Mouse (Mus musculus) frontal cortex, adult (tissue): ENCODE measurements around the gene Cacna1h.

ENCODE experiments used
- ATAC-seq: cut with Nextera tagmentation; 2 replicates; pipeline ENCODE4 v1.9.2; 2017; ENCODE audit warnings: mild to moderate bottlenecking, moderate library complexity, mixed read lengths; ENCODE audit not compliant: low TSS enrichment

The Cacna1h gene

DNA sequence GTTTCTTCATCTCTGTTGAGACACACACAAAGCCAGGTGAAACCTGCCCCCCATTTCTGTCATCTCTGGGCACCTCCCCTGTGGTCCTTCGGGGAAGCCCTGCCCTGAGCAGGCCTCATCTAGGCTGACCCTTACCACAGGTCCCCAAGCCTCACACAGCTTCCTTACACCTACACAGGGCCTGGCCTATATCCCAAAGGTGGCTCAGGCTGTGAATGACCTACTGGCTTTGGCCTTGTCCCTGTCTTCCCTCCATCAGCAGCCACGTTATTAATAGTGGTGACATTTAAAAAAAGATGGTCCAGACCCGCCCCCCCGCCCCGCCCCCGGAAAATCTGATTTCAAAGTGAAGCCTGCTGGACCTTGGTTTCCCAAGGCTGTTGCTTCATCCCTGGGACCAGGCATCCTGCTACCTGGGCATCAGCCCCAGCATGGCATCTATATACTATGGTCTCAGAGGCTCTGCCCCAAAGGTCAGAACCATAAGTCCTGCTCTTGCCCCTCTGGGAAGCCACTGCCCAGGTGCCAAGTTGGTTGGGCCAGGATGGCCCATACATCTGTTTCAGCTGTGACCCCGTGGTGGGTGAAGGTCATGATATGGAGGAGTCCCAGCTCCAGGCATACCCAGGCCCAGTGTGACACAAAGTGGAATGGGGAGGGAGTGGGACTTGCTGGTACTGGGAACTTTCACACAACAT lies 25.1 kb downstream of the Cacna1h start:
- ATAC-seq, result no peak

DNA sequence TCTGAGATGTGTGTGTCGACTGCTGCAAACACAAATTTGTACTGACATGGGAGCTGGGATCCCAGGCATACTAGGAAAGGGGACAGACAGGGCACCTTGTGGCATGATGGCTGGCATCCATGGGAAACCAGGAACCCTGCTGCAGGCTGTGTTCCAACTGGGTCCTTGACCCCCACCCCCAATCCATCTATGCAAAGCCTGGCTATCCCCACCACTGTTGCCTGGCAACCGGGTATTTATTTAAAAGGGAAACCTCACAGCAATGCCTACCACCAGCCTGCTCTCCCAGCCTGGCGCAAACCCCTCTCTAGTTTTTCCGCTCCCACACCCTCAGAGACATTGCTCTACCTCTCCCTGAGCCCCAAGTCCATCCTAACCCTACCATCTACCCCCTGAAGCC lies 26.2 kb downstream of the Cacna1h start:
- ATAC-seq, result no peak

DNA sequence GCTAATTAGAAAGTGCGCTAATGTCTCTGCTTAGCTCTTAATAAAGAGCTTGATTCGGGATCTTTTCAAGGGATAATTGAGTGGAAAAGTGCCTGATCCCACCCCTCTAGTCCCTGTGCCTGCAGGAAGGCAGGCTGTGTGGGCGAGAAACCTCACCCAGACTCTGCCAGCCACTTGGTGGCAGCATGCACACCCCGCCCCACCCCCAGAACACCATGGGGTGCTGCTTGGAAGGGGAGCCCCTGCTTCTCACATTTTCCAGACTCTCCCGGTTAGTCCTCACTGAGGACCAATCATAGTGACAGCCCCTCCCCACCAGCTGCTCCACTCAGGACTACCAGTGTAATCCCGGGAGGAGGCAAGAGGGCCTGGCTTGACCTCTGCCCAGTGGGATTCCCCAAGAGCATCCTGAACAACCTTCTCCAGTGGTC lies 27.6 kb downstream of the Cacna1h start:
- peak; percentile 48; the same call in 1 of the 2 replicates for ATAC-seq

DNA sequence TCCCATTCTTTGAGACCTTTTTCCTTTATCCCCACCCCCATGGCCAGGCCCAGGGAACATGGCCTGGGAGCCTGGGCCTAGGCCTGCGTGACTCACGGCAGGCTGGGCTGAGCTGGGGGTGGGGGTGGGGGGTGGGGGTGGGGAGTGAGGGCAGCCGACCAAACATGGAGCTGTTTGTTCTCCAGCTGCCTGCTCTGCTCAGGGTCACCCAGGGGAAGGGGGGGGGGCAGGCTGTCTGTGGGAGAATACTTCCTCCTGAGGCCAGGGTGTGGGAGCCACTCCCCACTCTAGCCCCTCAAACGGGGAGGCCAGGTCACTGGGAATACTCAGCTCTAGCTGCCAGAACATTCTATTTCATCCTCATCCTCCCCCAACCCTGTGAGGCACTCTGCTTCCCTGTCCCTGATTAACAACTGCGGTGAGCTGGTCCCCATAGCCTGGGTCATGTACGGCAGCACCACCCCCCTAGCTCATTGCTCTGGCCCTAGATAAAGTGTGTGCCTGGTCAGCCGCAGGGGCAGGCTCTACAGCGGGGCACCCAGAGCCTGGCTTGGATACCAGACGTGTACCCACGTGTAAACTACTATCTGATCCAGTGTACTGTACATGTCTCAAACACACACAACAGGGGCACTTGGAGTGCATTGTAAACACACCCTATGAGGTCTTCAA lies 28.2 kb downstream of the Cacna1h start:
- no peak for ATAC-seq

DNA sequence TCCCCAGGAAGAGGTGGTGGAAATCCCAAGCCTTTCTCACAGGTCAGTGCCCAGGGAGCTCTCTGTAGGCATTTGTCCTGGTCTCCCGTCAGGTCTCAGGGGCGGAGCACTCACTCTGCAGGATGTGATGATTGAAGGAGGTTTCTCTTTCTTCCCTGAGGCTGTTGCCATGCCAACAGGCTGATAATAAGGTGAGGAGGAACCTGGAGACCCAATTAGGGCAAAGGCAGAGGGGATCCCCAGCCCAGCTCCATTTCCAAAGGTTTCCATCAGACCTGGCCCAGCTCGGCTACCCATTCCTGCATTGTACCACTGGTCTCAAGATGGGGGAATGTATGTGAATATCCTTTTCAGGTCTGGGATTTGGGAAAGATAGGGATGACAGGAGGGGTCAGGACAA lies 29.4 kb downstream of the Cacna1h start:
- no peak for ATAC-seq

DNA sequence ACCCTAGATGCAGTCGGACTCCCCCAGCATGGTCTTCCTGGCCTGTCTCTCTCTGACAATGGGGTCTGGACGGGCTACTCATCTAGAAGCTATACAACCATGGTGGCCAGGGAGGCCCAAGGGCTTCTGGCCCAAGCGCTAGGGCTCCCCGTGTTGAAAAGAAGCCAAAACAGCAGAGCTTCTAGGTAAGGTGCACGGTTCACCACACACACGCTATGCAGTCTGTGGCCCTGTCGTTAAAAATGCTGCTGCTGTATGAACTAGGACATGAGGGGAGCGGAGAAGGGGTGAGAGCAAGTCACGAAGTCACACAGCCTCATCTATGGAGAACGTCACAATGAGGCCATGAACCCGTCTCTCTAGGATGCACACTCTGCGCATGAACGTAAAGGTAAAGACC lies 31.4 kb downstream of the Cacna1h start:
- ATAC-seq, result no peak

DNA sequence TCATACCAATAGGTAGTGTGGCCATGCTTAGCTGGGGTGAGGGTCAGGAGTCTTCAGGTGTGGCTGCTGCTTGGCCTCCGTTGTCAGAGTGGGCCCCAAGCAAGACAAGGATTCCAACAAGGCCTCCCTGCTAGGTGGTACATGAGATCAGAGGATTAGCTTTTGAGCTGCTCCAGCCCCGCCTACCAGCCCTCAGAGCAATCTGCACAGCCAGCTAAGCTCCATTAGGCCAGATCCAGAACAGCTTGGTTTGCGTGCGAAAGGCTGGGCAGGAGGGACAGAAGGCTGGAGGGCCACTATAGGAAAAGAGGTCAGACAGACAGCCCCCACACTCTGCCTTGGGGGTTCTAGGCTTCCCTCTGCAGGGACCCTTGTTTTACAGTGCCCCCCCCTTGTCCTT lies 32.1 kb downstream of the Cacna1h start:
- no peak for ATAC-seq

DNA sequence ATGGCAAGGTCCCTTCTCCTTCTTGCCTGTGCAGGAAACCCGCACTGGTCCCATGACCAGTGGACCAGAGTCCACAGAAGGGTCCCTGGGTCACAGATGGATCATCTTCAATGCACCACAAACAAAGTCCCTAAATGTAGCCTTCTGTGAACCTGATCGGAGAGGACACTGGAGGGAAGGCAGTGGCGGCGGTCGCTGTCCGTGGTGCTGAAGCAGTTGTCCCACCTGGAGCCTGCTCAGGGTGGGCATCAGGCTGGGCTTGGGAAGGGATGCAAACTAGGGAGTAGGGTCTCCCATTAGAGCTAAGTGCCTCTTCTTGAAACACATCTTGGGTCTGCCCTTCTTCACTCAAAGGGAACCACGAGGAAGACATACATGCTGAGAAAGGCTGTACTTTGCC lies 33.1 kb downstream of the Cacna1h start:
- ATAC-seq, result no peak

DNA sequence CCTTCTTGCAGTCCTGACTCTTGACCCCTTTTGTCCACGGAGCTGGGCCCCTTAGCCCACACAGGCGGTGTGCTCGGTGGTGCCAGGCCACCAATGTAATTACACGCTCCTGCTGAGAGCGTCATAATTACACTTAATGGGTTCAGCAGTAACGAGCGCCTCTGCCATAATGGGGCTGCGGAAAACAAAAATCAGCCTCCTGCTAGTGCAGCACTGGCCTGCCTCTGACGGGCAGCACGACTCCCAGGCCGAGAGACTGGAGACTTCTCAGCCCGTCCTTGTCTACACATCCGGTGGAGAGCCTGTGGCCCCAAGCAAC lies 35.1 kb downstream of the Cacna1h start:
- ATAC-seq, result no peak

DNA sequence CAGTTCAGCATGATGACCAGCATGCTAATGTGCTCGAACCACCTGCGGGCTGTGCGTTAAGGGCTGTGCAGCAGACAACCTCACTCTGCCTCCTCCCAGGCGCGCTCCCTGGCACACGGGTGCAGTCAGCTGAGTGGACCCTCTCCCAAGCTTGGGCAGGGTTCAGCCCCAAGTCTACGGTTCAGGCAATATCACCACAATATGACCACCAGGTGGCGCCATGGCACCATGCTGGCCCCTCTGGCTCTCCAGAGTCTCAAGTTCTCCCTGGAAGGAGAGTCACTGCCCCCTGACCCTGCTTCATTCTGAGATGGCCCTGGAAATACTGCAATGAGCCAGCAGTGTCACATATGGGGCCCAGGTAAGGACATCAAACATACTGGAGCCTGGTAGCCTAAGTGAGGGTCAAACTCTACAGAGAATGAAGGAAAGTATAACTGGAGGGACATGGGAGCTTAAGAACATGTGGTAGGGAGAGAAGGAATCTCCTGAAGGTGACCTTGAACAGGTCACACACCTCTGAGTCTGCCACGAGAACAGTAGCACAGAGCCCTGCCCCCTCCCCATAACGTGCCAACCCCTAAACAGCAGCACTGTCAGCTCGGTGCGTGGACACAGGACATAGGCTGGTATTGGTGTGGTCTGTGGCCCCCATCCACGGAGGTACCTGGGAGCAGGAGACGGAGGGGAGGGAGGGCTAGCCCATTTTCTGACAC lies 35.6 kb downstream of the Cacna1h start:
- peak; percentile 64; the same call in 1 of the 2 replicates for ATAC-seq

DNA sequence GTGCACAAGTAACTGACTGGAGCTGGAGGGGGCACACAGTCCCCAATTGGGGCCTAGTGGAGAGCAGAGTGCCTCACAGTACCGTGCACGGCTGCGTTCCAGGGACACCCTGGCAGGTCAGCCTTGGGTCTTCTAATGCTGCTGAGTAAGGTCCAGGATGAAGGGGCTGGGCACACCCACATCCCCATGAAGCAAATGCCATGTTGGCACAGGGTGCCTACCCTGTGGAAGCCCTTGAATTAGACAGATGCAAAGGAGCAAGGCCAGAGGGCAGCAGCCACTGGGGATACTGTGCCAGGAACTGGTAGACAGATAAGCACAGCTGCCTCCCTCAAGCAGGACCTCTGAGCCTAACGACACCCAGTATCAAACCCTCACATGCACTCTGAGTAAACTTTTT lies 39.1 kb downstream of the Cacna1h start:
- no peak for ATAC-seq

DNA sequence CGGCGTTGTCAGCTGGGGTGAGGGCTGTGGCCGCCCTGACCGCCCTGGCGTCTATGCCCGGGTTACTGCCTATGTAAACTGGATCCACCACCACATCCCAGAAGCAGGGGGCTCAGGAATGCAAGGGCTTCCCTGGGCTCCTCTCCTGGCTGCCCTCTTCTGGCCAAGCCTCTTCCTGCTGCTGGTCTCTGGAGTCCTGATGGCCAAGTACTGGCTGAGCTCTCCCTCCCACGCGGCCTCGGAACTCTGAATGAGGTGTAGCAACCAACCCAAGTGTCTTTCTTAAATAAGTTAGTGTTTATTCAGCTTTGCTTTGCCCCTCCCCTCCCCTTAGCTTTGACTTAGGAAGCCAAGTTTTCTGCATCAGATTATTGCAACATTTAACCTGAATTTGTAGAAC lies 59.6 kb downstream of the Cacna1h start:
- ATAC-seq, result no peak

DNA sequence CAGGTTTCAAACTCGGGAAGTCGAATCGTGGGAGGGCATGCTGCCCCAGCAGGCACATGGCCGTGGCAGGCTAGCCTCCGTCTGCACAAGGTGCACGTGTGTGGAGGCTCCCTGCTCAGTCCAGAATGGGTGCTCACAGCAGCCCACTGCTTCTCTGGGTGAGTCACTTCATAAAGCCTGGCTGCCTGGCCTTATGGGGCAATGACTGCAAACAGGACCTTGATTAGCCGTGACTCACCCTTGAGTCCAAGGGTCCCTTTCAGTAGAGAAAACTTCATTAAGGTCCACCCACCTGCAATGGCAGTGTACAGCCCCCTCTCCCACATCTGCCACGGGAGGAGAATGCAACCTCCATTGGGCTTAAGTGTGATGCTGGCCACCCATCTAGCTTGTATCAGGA lies 61.1 kb downstream of the Cacna1h start:
- ATAC-seq, result no peak

DNA sequence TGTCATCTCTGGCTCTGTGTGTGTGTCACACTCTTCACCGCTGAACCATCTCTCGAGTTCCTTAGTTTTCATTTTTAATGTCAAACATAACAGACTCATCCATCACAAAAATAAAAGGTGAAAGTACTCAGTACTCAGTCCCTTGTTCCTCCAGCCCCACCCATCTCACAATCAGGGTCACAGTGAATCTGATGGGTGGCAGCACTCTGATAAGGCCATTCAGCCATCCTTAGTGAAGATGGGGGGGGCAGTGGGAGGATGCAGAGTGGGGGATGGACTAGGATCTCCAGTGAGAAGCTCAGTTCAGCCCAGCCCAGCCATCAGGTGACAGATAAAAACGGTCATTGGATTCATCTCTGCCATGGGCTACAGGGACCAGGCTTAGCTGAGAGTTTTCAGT lies 64.6 kb downstream of the Cacna1h start, which contains the start of gene Tpsg1:
Gene Tpsg1 (plus strand): TSS at position 301 of the 400 bp plus-strand sequence.
- no peak for ATAC-seq

DNA sequence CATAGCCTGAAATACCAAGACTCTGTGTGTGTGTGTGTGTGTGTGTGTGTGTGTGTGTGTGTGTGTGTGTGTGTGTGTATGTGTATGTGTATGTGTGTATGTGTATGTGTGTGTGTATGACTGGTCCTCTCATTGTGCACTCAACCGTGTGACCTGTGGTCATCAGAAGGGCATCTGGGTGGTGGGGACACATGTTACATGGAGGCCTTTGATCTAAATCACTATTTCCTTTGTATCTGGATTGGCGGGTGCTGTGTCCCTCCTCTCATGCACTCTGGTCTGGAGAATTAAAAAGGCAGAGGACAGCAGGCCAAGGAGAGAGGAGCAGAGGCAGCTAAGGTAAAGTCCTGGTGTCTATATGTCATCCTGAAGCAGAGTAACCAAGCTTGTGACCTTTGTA lies 67.6 kb downstream of the Cacna1h start, which contains the start of gene Tpsb2:
Gene Tpsb2 (plus strand): TSS at position 301 of the 400 bp plus-strand sequence.
- ATAC-seq, result no peak

DNA sequence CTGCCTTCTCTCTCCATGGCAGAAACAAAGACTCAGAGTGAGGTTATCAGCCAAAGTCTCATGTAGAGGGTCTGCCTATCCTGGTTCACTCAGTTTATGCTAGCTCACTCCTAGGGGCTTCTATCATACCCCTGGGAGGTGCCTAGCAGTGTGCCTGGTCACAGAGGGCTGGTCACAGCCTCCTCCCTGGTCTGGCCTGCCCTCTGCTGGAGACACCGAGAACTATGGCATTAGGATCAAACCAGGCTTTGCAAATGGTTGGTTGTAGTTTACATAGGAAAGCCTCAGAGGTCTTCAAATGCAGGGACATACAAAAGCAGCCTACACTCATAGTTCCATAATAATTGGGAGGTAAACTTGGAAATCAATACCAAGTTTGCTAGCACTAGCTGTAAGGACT lies 69.9 kb downstream of the Cacna1h start:
- peak; percentile 55; the same call in 1 of the 2 replicates for ATAC-seq

DNA sequence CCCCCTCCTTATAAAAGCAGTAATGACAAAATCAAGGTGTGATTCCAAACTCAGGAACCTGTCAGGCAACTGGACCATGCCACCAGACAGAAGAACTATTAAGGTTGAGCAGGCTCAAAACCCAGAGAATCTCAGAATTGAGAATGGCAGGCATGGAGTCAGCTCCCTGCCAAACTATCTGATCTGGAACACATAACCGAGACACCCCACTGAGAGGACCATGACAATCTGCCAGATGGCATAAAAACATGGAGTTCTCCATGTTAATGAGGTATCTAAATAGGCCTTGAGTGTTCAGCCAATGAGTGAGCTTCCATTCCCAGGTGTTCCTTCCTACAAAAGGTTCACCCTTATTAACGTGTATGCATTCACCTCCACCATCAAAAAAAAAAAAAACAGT lies 72.3 kb downstream of the Cacna1h start:
- ATAC-seq, result no peak

DNA sequence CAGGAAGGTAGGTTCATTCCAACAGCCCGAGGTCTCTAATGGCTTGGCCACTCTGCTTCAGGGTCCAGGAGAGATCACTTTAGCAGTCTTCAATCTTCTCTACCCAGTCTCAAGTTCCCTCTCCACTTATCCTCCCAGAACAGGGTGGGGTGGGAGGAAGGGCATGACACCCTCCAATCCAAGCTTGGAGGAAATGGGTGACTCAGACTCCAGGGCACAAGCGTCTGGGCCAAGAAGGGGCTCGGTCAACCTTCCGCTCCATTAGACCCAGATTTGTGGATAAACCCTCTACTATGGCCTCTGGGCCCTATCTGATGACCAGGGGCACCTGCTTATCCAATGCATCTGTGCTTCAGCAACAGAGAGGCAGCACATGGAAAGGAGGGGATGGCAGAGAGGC lies 88.1 kb downstream of the Cacna1h start, which contains the start of gene Tpsab1:
Gene Tpsab1 (minus strand): TSS at position 101 of the 400 bp plus-strand sequence.
- ATAC-seq, result no peak

DNA sequence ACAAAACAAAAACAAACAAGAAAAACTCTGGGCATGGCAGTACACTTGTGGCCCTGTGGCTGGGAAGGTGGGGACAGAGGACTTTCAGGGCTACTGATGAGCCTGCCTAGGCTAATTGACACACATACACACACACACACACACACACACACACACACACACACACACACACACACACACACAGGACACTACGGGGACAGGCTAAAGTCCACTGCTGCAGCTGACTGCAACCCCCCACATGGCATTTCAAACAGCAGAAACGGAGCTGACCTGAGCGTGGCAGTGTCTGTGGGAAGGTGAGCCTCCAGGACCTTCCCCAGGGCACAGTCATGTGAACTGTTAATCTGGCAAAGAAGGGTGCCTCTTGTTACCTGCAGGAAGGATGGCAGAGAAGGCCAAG lies 92.1 kb downstream of the Cacna1h start:
- no peak for ATAC-seq

DNA sequence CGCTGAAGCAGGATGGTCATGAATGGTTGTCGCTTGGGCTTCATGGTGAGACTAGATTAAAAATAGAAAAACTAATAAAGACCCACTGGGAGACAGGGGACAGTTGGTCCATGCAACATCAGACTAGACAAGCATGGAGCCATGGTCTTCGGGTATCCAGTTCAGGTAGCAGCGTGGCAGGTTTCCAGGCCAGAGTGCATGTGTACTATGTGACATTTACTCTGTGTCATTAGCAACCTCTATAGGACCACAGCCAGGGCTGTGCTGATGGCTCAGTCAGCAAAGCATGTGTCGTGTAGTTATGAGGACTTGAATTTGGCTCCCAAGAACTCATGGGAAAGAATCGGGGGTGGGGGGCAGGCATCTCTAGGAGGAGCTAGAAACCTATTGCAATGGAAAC lies 93.6 kb downstream of the Cacna1h start:
- ATAC-seq, result no peak

DNA sequence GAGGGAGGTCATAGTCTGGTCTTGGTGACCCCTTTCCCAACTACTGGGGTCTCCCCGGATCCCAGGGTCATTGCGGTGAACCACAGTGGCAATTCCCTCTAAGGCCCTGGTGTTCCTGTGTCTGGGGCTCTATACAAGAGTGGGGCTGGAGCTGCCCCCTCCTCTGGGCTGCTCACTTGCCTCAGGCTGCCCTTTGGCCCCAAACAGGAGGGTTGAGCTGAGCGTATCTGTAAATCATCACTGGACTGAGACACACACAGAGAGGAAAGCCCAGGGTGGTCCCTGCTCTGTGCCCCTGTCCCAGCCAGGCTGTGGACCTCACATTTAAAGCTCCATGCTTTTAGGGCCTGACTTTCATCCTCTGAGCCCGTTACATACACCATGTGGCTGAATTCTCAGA lies 95.4 kb downstream of the Cacna1h start:
- ATAC-seq, result no peak

DNA sequence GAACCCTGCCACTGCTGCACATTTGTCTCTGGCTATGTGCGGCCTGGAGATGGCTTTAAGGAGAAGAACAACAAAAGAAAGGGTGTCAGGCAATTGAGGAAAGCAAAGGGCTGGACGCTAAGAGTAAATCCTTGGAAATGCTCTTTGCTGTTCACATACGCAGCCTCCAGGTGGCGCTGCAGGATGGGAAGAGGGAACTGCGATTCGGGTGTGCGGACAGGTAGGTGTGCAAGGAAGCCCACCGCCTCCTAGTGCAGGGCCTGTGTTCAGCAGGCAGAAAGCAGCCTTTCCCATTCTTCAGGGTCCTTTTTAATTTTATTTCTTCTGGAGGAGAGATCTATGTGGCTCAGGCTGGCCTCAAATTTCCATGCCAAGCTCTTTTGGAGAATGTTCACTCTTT lies 99.6 kb downstream of the Cacna1h start:
- ATAC-seq, result no peak

DNA sequence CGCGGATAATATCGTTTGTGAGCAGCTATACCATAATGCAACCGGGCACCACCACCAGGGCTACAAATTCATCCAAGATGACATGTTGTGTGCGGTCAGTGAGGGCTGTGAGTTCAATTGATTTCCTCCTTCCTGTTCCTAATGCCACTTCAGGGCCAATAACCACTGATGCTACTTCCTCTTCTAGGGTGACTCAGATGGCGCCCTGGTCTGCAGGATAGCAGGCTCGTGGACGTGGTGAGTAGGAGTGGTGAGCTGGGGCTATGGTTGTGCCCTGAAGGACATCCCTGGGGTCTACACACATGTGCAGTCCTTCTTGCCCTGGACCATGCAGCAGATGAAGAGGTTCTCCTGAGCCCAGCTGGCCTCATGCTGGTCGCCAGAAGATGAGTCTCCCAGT lies 101.3 kb downstream of the Cacna1h start:
- ATAC-seq, result no peak
